Mouse (Mus musculus): ENCODE data around the gene Vac14. TPM values are rescaled to one million over a fixed set of nuclear protein-coding genes. Genes with fewer than 3 reads are reported as not detected.

The Vac14 gene
- total RNA-seq, 2 experiments from 2014 or later: 30.5 to 32.5 TPM

DNA sequence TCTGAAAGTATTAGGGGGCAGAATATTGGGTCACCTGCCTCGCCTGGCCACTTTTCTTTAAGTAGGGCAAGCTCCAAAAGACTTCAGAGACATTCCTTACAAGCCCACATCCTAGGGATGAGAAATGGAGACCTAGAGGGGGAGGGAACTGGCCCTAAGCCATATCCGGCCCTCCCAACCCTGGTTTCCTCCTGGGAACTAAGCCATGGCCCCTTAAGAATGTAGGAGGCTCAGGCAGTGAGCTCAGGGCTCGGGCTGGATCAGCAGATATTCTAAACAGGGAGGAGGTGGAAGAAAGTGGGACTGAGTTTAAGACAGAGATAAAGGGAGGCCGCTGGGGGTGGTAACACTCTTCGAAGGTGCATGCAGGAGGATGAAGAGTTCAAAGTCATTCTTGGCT, 142.8 kb downstream of the Vac14 start:
- intact Hi-C loops (cut with DNase I): no loop called here
- peak in 1 of 2 experiments; percentile 88 for DNase-seq (ENCODE audit: extremely low spot score in 1 of 2, low spot score in 2 of 2)

DNA sequence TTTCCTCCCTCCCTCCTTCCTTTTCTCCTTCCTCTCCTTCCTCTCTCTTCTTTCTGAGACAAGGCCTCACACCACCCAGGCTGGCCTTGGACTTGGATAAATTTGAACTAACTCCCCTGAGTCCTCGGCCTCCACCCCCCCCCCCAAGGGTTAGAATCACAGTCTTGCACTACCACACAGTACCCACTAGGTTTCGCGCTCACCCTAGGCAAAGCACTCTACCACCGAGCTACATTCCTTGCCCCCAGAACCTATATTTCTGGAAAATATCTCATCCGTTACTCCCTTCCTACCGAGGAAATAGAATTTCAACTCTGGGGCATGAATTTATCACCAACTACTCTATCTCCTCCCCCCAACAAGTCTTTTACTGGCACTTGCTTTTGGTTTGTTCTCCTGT, 143.6 kb downstream of the Vac14 start:
- no peak for DNase-seq (ENCODE audit: extremely low spot score in 1 of 2, low spot score in 2 of 2)
- intact Hi-C loops (cut with DNase I): no loop called here

DNA sequence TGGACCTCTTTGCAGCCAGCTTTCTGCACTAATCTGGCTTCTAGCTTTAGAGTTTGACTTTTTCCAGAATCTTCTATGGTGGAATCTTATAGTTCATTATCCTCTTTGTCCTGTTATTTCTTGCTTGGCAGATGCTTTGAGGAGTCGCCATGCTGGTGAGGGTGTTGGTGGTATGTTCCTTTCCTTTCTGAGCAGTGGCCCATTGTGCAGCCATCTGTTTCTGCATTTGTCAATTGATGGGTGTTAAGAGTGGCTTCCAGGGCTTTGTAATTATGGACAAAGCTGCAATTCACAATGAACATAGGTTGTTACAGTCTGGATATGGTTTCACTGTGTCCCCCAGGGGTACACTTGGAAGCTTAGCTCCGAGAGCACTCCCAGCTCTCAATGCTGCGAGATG, 146.3 kb downstream of the Vac14 start:
- intact Hi-C loops (cut with DNase I): no loop called here
- no peak for DNase-seq (ENCODE audit: extremely low spot score in 1 of 2, low spot score in 2 of 2)

DNA sequence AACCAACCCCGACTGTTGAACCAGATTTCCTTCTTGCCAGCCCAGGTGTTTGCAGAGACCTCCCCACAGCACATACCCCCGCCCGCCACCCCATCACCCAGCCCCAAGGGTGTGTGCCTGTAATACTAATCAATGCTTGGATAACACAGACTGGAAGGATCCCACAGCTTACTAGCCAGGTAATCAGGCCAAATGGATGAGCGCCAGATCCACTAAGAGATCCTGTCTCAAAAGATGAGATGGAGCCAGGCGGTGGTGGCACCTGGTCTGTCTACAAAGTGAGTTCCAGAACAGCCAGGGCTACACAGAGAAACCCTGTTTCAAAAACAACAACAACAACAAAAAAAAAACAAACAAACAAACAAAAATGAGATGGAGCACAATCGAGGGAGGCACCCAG, 148.9 kb downstream of the Vac14 start:
- intact Hi-C loops (cut with DNase I): no loop called here
- DNase-seq (ENCODE audit: extremely low spot score in 1 of 2, low spot score in 2 of 2): no peak

Other genes with a start within 250 kb of the Vac14 start
- gene Mtss1l, start 102.9 kb downstream of the Vac14 start, total RNA-seq (2021): 100 to 1,000 TPM; 214 to 236 TPM
- 10 to 100 TPM; 74.9 to 82.0 TPM for gene Il34, start 187.3 kb downstream of the Vac14 start, total RNA-seq (2021)
- gene Cog4, start 228.0 kb downstream of the Vac14 start, total RNA-seq (2021): 10 to 100 TPM; 50.8 to 59.0 TPM
- gene Sf3b3, start 228.2 kb downstream of the Vac14 start, total RNA-seq (2021): 10 to 100 TPM; 56.0 to 58.3 TPM